Comparison of ENCODE assay signal across 9 mouse cellular contexts in genomic region chr2:63702333-63703096, GRCm38 (mm10).
DNase-seq lines count a peak whose midpoint lies in the region; ATAC-seq and TF ChIP-seq lines count a peak whose summit lies in the region.
"Had no signal": no experiment of that assay in that cellular context is flagged by ENCODE, and none has a peak within 500 bp of the region (broad histone marks: within the 10 kb centered on the region; RNA-seq: fewer than 3 reads in every experiment).

No protein-coding gene starts in this region.

- peak; percentile 48 for ATAC-seq in liver, embryonic 16.5 days (ENCODE audit: low read depth)

- intact Hi-C loops in heart, postnatal 14 days (cut with DNase I) = loop anchor here (10.0 kb wide), 3 partner anchors 392 to 1152 kb away; partner anchors contain the start of gene Fign

- H3K27me3 ChIP-seq in liver, embryonic 16.5 days (ENCODE audit: control insufficient read depth, insufficient read depth, low read depth, low read length) = no peaks in the 10 kb centered on the region
- H3K27me3 ChIP-seq: CH12.LX had no signal

- H3K36me3 ChIP-seq in liver, embryonic 16.5 days (ENCODE audit: control insufficient read depth, insufficient read depth) = no peaks in the 10 kb centered on the region

- DNase-seq in gastrocnemius, postnatal 10 days = peak; percentile 53
- no peak for DNase-seq in gastrocnemius, adult 18-20 months (ENCODE audit: low spot score)
- DNase-seq in heart, postnatal 14 days = peak; percentile 43 to 57
- DNase-seq in kidney, postnatal 4 days = peak; percentile 80 to 88
- no peak for DNase-seq in natural killer cell, adult 2 months (ENCODE audit: low spot score in 2 of 2)

- 2% methylated on average over 21 of the region's 22 CpGs for WGBS in liver, embryonic 16.5 days (ENCODE audit: insufficient replicate concordance)
- 8% methylated on average over 22 of the region's 22 CpGs for WGBS in olfactory bulb, adult 2 months

- no peak overlapping the region for H3K9ac ChIP-seq in liver, embryonic 16.5 days (ENCODE audit: low read depth, low read length)

- TF ChIP-seq POLR2A in embryonic fibroblast, embryonic 13.5 days (IDR thresholded peaks at IDR 0.05; ENCODE audit: low read depth, low read length) = 0 out of 2 replicates have a peak, but pooled peaks have one; percentile 14
- no peak for TF ChIP-seq POLR2A in olfactory bulb, adult 2 months (IDR thresholded peaks at IDR 0.05; ENCODE audit: insufficient read depth, low read depth, low read length)

- H3K4me2 ChIP-seq in liver, embryonic 16.5 days (ENCODE audit: low read depth, low read length) = peak overlapping the region; percentile 27

- no peak overlapping the region for H3K27ac ChIP-seq in embryonic fibroblast, embryonic 13.5 days (ENCODE audit: insufficient read depth, low read length)
- H3K27ac ChIP-seq in liver, embryonic 16.5 days (ENCODE audit: low read length) = no peak overlapping the region
- H3K27ac ChIP-seq in olfactory bulb, adult 2 months (ENCODE audit: insufficient read depth, low read depth, low read length) = no peak overlapping the region

- H3K4me1 ChIP-seq in embryonic fibroblast, embryonic 13.5 days (ENCODE audit: control insufficient read depth, insufficient read depth, low read length) = peaks cover 2% of the 10 kb centered on the region; the same call in 1 of the 2 replicates
- no peaks in the 10 kb centered on the region for H3K4me1 ChIP-seq in liver, embryonic 16.5 days (ENCODE audit: control insufficient read depth, low read depth, low read length)
- peaks cover 7% of the 10 kb centered on the region for H3K4me1 ChIP-seq in olfactory bulb, adult 2 months (ENCODE audit: control insufficient read depth, insufficient read depth, low read length)

- H3K4me3 ChIP-seq in embryonic fibroblast, embryonic 13.5 days (ENCODE audit: insufficient read depth, low read length) = peak overlapping the region; percentile 33; the same call in 1 of the 2 replicates
- peak overlapping the region; percentile 9; the same call in 1 of the 2 replicates for H3K4me3 ChIP-seq in liver, embryonic 16.5 days (ENCODE audit: low read depth, low read length)
- peak overlapping the region; percentile 31; the same call in 1 of the 2 replicates for H3K4me3 ChIP-seq in olfactory bulb, adult 2 months (ENCODE audit: insufficient read depth, low read depth, low read length)

- no peak for TF ChIP-seq CTCF in embryonic fibroblast, embryonic 13.5 days (IDR thresholded peaks at IDR 0.05; ENCODE audit: borderline replicate concordance, insufficient read depth, low read length)
- no peak for TF ChIP-seq CTCF in olfactory bulb, adult 2 months (IDR thresholded peaks at IDR 0.05; ENCODE audit: insufficient read depth, low read depth, low read length)

- H3K9me3 ChIP-seq in liver, embryonic 16.5 days (replicated peaks; ENCODE audit: control insufficient read depth, low read length) = no peaks in the 10 kb centered on the region

Comparison
In these comparisons a context has a peak if more than half of its experiments do, and no peak if none do; other contexts are left out.
1. DNase-seq: peak in gastrocnemius, postnatal 10 days (single experiment), heart, postnatal 14 days (2 of 2) and kidney, postnatal 4 days (2 of 2); none in gastrocnemius, adult 18-20 months (single experiment) and natural killer cell, adult 2 months (0 of 2).
2. Peak in every context shown above with its lines, with median percentiles within 50 percentile points of each other: H3K4me3 ChIP-seq.